ENCODE assay signal across 8 mouse cellular contexts in the genomic region with DNA sequence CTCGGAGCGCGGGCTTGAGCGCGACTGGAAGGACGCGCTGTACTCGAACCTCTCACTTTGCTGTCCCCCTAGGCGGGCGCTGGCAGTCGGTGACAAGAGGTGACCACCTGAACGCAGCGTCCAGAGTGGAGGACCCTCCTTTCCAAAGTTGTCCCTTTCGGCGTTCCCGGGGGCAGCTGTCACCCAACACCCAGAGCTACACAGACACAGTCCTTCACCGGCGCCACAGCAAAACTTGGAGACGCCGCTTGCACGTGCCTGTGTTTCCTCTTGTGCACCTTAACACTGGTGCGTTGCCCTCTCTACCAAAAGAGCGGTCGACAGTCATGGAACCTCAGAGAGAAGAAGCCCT. TPM values are rescaled to one million over a fixed set of nuclear protein-coding genes. Genes with fewer than 3 reads are reported as not detected.
DNase-seq lines count a peak whose midpoint lies in the region; ATAC-seq and TF ChIP-seq lines count a peak whose summit lies in the region.

No protein-coding gene starts in this region.

- H3K4me2 ChIP-seq in heart, embryonic 14.5 days (ENCODE audit: low read length): peak overlapping the region; percentile 82
- H3K4me2 ChIP-seq in hindbrain, embryonic 13.5 days: peak overlapping the region; percentile 73
- H3K4me2 ChIP-seq in midbrain, embryonic 12.5 days (replicated peaks): peak overlapping the region; percentile 67

- no peaks in the 10 kb centered on the region for H3K36me3 ChIP-seq in heart, embryonic 14.5 days (ENCODE audit: control insufficient read depth, insufficient read depth, low read length)
- H3K36me3 ChIP-seq in MEL (ENCODE audit: control insufficient read depth in 1 of 2, insufficient read depth in 2 of 2, low read length in 2 of 2): peaks cover 0 to 5% of the 10 kb centered on the region in 2 experiments; a peak in 2 of 4 replicates
- H3K36me3 ChIP-seq in hindbrain, embryonic 13.5 days: no peaks in the 10 kb centered on the region
- no peaks in the 10 kb centered on the region for H3K36me3 ChIP-seq in midbrain, embryonic 12.5 days

- peak overlapping the region; percentile 87 to 98 for H3K4me3 ChIP-seq in heart, embryonic 14.5 days (ENCODE audit: control insufficient read depth in 1 of 2, insufficient read depth in 1 of 2, low read depth in 1 of 2, low read length in 2 of 2)
- H3K4me3 ChIP-seq in MEL (ENCODE audit: control insufficient read depth in 1 of 2, insufficient read depth in 1 of 2, low read depth in 2 of 2, low read length in 2 of 2): peak overlapping the region; percentile 54 to 62; a peak in 3 of 4 replicates
- peak overlapping the region; percentile 78 for H3K4me3 ChIP-seq in hindbrain, embryonic 13.5 days
- peak overlapping the region; percentile 81 for H3K4me3 ChIP-seq in midbrain, embryonic 12.5 days

- no peak for DNase-seq in heart, adult 18-20 months
- no peak for DNase-seq in MEL (ENCODE audit: low read depth, low spot score)
- no peak for DNase-seq in thymus, postnatal 14 days
- no peak for DNase-seq in left cerebral cortex, postnatal 4 days
- no peak for DNase-seq in layer of hippocampus, adult 9-10 months (ENCODE audit: low spot score)

- no peak for TF ChIP-seq RAD21 in MEL (IDR thresholded peaks at IDR 0.05; ENCODE audit: low read depth, low read length)

- peak; percentile 31; the same call in 1 of the 2 replicates for ATAC-seq in heart, embryonic 14.5 days (ENCODE audit: insufficient number of reproducible peaks, insufficient read depth, low FRiP score, low read depth)
- peak; percentile 69 for ATAC-seq in hindbrain, embryonic 13.5 days (ENCODE audit: low FRiP score)
- no peak for ATAC-seq in midbrain, embryonic 12.5 days (ENCODE audit: low FRiP score, low read depth)

- 0 out of 2 replicates have a peak, but pooled peaks cover 3% of the 10 kb centered on the region for H3K27me3 ChIP-seq in heart, embryonic 14.5 days (ENCODE audit: control insufficient read depth, insufficient read depth, low read length)
- H3K27me3 ChIP-seq in MEL (ENCODE audit: control insufficient read depth in 1 of 2, insufficient read depth in 2 of 2, low read length in 2 of 2): no peaks in the 10 kb centered on the region; a peak in 1 of 4 replicates
- H3K27me3 ChIP-seq in hindbrain, embryonic 13.5 days: peaks cover 16% of the 10 kb centered on the region
- H3K27me3 ChIP-seq in midbrain, embryonic 12.5 days: peaks cover 10% of the 10 kb centered on the region

- TF ChIP-seq POLR2A in MEL (IDR thresholded peaks at IDR 0.05; ENCODE audit: control insufficient read depth in 1 of 2, insufficient read depth in 1 of 2, low read depth in 1 of 2, low read length in 2 of 2, poor library complexity in 1 of 2): no peak

- H3K79me2 ChIP-seq in MEL (ENCODE audit: control insufficient read depth, insufficient read depth, low read length, poor library complexity): no peaks in the 10 kb centered on the region; the same call in 1 of the 2 replicates

- H3K27ac ChIP-seq in heart, embryonic 14.5 days (replicated peaks in 1 of 2; ENCODE audit: control insufficient read depth in 1 of 2, insufficient read depth in 1 of 2, low read depth in 2 of 2, low read length in 2 of 2): peak overlapping the region in 1 of 2 experiments; percentile 93; a peak in 2 of 4 replicates
- H3K27ac ChIP-seq in MEL (ENCODE audit: control insufficient read depth, low read depth, low read length): no peak overlapping the region
- no peak overlapping the region for H3K27ac ChIP-seq in hindbrain, embryonic 13.5 days
- peak overlapping the region; percentile 90; the same call in 1 of the 2 replicates for H3K27ac ChIP-seq in midbrain, embryonic 12.5 days (replicated peaks)

- peaks cover 7 to 32% of the 10 kb centered on the region in 2 experiments for H3K4me1 ChIP-seq in heart, embryonic 14.5 days (ENCODE audit: control insufficient read depth in 2 of 2, insufficient read depth in 2 of 2, low read length in 2 of 2)
- H3K4me1 ChIP-seq in MEL (ENCODE audit: control insufficient read depth in 1 of 2, insufficient read depth in 2 of 2, low read length in 2 of 2): no peaks in the 10 kb centered on the region; a peak in 2 of 4 replicates
- H3K4me1 ChIP-seq in hindbrain, embryonic 13.5 days (replicated peaks): peaks cover 23% of the 10 kb centered on the region
- H3K4me1 ChIP-seq in midbrain, embryonic 12.5 days: peaks cover 26% of the 10 kb centered on the region

- WGBS in heart, embryonic 14.5 days: 1% methylated on average over 24 of the region's 24 CpGs
- WGBS in hindbrain, embryonic 13.5 days: 2% methylated on average over 24 of the region's 24 CpGs
- WGBS in midbrain, embryonic 12.5 days: 2% methylated on average over 24 of the region's 24 CpGs

- H3K9ac ChIP-seq in heart, embryonic 14.5 days (ENCODE audit: low read length): peak overlapping the region; percentile 96
- peak overlapping the region; percentile 40; the same call in 1 of the 2 replicates for H3K9ac ChIP-seq in MEL (ENCODE audit: control insufficient read depth, low read depth, low read length, poor library complexity, severe bottlenecking)
- H3K9ac ChIP-seq in hindbrain, embryonic 13.5 days: peak overlapping the region; percentile 80
- peak overlapping the region; percentile 73 for H3K9ac ChIP-seq in midbrain, embryonic 12.5 days (replicated peaks)

- no peaks in the 10 kb centered on the region for H3K9me3 ChIP-seq in heart, embryonic 14.5 days (ENCODE audit: control insufficient read depth, low read length)
- H3K9me3 ChIP-seq in MEL (replicated peaks; ENCODE audit: insufficient read depth, low read length): no peaks in the 10 kb centered on the region
- H3K9me3 ChIP-seq in hindbrain, embryonic 13.5 days: no peaks in the 10 kb centered on the region
- H3K9me3 ChIP-seq in midbrain, embryonic 12.5 days: no peaks in the 10 kb centered on the region

- TF ChIP-seq CTCF in MEL (IDR thresholded peaks at IDR 0.05 in 2 of 3, conservative IDR thresholded peaks at IDR 0.05 in 1 of 3; ENCODE audit: control insufficient read depth in 1 of 3, insufficient read depth in 1 of 3, low read depth in 2 of 3, low read length in 3 of 3, poor library complexity in 1 of 3, severe bottlenecking in 1 of 3): no peak

- intact Hi-C loops in left cerebral cortex, postnatal 4 days (cut with DNase I): no loop called here

- no peak for TF ChIP-seq EP300 in MEL (IDR thresholded peaks at IDR 0.05; ENCODE audit: low read depth in 1 of 2, low read length in 2 of 2)

TF ChIP-seq in MEL, 35 proteins besides CTCF, POLR2A, EP300 and RAD21:
- TF ChIP-seq UBTF (IDR thresholded peaks at IDR 0.05; ENCODE audit: borderline replicate concordance, insufficient read depth, low read depth, low read length): no peak

RNA-seq across cellular contexts. Expression of gene Prkd3, which starts 0.3 kb away (rescaled TPM):
- polyA plus RNA-seq in heart, embryonic 14.5 days (2014; fragmentation: Nextera tagmentation; extraction: Ambion mirVana): 27.1 and 28.2 TPM in 2 replicates
- total RNA-seq in heart, adult 18-20 months (2021): 10 to 100 TPM; 15.9 to 16.0 TPM
- total RNA-seq in MEL (2012; rRNA removed): 4.8 TPM in 2 replicates
- 1 to 10 TPM in 1 of 2 experiments, not detected in 1; 5.7 TPM for polyA plus RNA-seq in MEL (2012; ENCODE audit: insufficient read depth in 1 of 2, insufficient read length in 2 of 2, low read depth in 1 of 2, low replicate concordance in 2 of 2, missing spikeins in 1 of 2)
- 17.6 and 18.8 TPM in 2 replicates for polyA plus RNA-seq in hindbrain, embryonic 13.5 days (2015; fragmentation: Nextera tagmentation; extraction: Ambion mirVana)
- 43.0 and 43.1 TPM in 2 replicates for polyA plus RNA-seq in midbrain, embryonic 12.5 days (2016; fragmentation: Nextera tagmentation; extraction: Ambion mirVana)
- 10 to 100 TPM; 18.4 to 20.1 TPM for total RNA-seq in left cerebral cortex, postnatal 4 days (2021)

RNA-seq across cellular contexts. Expression of gene Qpct, which starts 30.7 kb away (rescaled TPM):
- polyA plus RNA-seq in heart, embryonic 14.5 days (2014; fragmentation: Nextera tagmentation; extraction: Ambion mirVana): 34.7 and 41.6 TPM in 2 replicates
- total RNA-seq in heart, adult 18-20 months (2021): 1 to 10 TPM; 3.9 to 5.3 TPM
- not detected in 2 replicates for total RNA-seq in MEL (2012; rRNA removed)
- polyA plus RNA-seq in MEL (2012; ENCODE audit: insufficient read depth in 1 of 2, insufficient read length in 2 of 2, low read depth in 1 of 2, low replicate concordance in 2 of 2, missing spikeins in 1 of 2): not detected
- 12.4 and 13.2 TPM in 2 replicates for polyA plus RNA-seq in hindbrain, embryonic 13.5 days (2015; fragmentation: Nextera tagmentation; extraction: Ambion mirVana)
- polyA plus RNA-seq in midbrain, embryonic 12.5 days (2016; fragmentation: Nextera tagmentation; extraction: Ambion mirVana): 7.9 and 9.8 TPM in 2 replicates
- 10 to 100 TPM; 18.3 to 19.7 TPM for total RNA-seq in left cerebral cortex, postnatal 4 days (2021)

Comparison
In these comparisons a context has a peak if more than half of its experiments do, and no peak if none do; other contexts are left out.
1. H3K9ac ChIP-seq: peak in every context shown above with its lines; median percentile 96 in heart, embryonic 14.5 days; 80 in hindbrain, embryonic 13.5 days; 73 in midbrain, embryonic 12.5 days; 40 in MEL.